Mouse (Mus musculus): Measurements from ENCODE around the gene Medag.
A peak's percentile ranks its signal among the peaks of the same experiment; 100 is the strongest.

Medag gene

DNA sequence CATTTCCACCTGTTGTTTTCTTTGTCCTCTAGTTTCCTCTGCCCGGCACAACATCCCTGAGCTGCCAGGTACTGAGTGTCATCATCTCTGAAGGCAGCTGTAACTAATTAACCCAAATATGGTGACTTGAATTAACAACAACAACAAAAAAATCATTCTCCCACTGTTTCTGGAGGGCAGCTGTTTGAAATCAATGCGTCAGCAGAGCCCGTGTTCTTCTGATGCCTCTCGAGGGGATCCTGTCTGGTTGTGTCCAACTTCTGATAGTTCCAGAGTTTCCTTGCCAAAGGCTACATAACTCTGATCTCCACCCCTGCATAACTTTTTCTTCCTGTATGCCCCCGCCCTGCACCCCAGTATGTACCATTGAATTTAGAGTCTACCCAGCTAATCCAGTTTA lies 28.9 kb upstream of the Medag start:
- no peak for DNase-seq (ENCODE audit: low read depth, low spot score)

DNA sequence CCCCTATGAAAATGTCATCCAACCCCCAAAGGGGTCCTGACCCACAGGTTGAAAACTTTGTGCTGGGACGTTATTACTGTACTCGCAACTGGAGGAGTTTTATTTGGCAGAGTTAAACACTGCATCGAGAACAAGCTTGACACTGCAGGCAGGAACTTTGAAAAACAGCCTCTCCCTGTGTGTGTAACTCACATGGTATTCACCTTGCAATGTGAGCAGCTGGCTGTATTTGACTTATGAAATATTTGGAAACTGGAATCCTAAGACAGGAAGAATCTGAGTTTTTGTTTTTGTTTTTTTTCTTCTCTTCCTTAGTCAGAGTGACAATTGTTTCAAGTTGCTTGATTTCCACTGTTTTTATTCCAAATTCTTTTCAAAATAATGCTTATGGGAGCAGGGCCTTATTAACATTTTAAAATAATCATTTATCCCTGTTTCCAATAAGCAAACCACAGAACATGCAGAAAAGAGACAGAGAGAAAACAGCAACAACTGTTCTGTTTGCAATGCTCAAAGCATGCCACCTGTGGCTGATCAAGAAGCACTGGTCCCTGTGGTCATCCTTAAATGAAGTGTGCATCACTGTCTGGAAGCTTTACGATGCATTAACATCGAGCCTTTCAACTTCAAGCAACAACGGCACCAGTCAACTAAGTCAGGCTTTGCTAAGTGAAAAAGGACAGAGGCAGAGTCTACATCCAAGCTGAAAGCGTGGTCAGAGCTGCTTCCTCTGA lies 26.2 kb upstream of the Medag start:
- no peak for DNase-seq (ENCODE audit: low read depth, low spot score)

DNA sequence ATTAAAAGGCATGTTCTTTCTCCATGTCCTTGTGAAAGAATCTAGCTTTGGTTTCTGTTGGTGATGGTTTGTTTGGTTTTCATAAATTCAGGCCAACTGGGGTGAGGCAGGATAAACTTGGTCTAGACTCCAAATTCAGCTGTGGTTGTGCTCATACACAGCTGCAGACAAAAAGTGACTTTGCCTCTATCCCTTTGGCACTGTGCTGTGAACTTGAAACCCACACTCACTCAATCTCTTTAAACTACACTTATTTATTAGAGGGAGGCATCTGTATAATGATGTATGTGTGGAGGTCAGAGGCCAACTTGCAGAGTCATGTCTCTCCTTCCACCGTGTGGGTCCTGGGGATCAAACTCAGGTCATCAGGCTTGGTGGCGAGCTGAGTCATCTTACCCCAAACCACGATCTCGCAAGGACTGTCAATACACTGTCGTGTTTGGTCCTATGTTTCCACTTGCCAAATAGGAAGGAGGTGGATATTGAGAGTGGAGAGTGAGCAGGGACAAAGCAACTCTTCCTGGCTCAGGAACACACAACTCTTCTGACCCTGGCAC lies 25.2 kb upstream of the Medag start:
- no peak for DNase-seq (ENCODE audit: low read depth, low spot score)

DNA sequence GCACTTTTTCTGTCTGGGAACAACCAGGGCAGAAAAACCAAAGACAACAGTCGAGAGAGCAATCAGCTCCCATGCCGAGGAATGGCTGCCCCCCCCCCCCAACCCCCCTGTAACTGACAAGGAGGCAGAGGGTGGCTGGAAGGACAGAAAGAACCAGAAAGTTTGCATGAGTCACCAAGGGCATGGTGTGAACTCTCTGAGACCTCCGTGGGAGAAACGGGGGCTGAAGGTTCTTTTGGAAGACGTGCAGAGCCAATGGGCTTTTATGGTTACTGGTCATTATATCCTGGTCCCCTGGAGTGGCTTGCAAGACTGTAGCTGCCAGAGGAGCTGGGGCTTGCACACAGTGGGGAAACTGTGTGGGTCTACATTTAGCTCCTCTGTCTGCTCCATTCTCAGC lies 22.6 kb upstream of the Medag start:
- DNase-seq (ENCODE audit: low read depth, low spot score) = no peak

DNA sequence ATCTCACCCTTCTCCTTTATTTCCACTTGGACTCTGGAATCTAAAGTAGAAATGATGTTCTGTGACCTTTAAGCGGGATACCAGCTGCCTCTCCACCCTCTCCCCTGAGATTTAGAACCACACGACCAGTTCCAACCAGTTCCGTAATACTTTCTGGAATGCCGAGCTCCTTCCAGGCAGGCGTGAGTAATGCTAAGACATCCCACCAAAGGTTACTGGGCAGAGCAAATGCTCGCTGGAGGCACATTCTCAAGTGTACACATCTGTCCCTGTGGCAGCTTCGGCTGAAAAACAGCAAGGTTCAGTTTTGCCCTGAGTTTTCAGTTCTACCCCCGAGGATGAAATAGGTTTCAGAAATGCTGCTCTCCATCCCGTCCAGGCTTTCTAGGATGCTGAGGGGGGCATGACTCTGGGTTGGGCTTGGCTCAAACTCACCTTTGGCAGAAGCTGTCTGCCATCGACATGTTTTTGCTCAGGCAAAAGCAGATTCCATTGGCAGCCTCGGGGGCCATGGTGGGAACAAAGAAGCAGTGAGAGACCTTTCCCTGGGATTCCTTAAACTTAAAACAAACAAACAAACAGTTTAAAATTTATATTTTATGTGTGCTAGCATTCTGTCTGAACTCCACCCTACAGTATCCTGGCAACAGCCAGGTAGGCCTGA lies 21.9 kb upstream of the Medag start:
- no peak for DNase-seq (ENCODE audit: low read depth, low spot score)

DNA sequence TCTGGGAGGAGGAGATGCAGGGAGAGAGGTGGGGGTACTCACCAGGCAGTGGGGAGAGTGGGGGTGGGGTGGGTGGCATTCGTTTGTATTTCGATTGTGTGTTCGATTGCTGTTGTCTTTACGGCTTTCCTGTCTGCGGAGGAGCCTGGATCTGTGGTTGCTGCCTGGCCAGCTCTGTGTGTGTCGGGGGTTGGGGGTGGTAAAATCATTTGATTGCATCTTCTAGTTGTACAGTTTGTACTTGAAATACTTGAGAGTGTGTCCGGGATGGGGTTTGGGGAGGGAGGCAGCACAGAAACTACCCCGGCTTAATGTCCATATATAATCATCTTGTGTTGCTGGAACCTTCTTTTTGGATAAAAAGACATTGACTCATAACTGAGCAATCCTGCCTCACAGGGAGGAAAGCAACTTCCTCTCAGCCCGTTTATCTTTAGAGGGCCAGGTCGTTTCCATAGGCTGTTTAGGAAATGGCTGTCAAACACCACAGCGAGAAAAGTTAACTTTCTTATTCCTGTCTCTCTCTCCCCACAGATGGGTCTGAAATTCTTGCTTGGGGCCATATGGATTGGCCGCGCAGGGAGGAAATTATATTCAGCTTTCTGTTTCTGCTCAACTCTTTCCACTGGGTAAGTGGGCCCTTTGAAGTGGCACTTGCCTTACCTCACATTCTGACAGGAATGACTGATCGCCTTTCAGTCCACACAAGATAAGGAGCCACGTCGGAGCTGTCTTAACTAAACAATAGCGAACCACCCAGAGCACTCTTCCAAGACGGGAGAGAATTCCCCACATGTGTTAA lies 19.8 kb upstream of the Medag start:
- no peak for DNase-seq (ENCODE audit: low read depth, low spot score)

DNA sequence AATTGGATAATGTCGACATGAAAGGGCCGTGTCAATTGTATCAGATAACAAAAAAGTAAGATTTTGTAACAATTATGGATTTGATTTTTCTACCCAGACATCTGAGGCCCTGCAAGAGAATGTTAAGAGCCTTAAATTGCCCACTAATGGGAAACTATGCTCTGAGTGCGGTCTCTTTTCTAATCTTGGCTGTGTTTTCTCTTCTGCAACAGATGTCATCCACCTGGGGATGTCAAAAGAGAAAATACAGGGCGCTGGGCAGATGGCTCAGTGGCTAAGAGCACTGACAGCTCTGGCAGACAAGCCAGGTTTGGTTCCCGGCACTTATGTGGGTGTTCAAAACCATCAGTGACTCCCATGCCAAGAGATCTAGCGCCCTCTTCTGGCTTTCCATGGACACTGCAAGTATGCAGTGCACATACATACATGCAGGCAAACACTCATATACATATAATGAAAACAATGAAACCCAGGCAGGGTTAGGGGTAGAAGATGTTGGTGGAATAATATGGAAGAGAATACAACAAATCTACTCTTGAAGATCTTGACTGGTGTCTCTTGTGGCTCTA lies 19.0 kb upstream of the Medag start:
- DNase-seq (ENCODE audit: low read depth, low spot score) = no peak

DNA sequence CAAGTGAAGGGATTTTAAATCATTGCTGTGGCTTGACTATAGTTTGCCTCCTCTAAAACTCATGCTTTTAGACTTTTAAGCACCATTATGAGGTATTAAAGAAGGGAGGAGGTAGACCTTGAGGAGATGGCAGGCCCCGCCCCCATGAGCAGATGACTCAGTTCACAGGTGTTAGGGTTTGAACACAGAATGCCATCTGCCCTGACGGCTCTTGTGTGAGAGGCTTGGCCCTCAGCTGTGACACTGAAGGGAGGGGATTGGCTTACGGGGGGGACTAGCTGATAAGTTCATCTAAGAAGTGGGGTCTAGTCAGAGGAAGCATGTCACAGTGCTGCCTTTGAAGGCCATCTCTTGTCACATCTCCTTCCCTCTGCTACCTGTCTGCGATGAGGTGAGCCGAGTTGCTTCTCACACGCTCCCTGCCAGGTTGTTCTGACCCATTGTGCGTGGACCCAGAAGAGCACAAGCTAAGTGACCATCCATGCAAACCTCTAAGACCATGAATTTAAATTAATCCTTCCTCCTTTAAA lies 10.0 kb upstream of the Medag start:
- no peak for DNase-seq (ENCODE audit: low read depth, low spot score)

DNA sequence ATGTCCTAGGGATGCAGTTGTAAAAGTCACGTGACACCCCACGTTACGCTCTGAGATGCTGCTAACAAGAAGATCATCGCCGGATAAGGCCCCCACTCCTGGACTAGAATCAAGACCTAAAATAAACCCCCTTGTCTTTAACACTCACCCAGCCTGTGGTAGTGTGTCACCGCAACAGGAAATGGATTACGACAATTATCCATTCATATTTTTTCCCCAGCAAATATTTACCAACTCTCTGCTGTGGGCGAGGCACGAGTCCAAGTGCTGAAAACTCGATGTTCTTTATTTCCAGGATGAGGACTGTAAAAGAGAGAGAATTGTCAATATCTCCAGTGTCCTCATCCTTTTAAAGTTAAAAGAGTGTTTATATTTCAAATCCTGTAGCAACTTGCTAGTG lies 9.5 kb upstream of the Medag start:
- no peak for DNase-seq (ENCODE audit: low read depth, low spot score)

DNA sequence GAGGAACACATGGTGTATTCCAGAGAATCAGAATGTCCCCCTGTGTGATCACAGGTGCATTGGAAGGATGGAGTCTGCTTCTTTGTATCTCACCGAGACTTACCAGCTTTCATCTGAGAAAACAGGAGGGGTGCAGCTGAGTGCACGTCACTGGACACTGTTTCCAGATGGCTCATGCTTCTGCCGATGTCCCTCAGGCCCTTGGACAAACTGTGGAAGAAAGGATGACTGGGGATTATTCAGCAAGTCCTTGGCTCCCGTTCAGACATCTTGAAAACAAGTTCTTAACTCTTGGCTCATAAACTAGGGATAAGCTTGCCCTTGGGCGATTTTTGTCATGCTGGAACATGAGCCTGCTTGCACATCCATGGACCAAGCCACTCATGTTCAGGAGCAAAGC lies 8.2 kb upstream of the Medag start:
- no peak for DNase-seq (ENCODE audit: low read depth, low spot score)

DNA sequence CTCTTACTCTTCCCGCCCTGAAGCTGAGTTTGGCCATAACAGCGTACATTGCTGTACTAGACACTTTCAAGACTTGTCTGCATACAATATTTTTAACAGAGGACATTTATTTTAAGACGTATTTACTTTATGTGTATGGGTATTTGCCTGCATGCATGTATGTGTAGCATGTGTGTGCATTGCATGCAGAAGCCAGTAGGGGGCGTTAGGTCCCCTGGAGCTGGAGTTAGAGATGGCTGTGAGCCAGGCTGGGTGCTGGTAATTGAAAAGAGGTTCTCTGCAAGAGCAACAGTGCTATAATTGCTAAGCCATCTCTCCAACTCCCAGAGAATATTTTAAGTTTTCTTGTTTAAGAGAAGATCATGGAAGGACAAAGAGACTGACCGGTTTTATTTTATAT lies 6.8 kb upstream of the Medag start:
- no peak for DNase-seq (ENCODE audit: low read depth, low spot score)

DNA sequence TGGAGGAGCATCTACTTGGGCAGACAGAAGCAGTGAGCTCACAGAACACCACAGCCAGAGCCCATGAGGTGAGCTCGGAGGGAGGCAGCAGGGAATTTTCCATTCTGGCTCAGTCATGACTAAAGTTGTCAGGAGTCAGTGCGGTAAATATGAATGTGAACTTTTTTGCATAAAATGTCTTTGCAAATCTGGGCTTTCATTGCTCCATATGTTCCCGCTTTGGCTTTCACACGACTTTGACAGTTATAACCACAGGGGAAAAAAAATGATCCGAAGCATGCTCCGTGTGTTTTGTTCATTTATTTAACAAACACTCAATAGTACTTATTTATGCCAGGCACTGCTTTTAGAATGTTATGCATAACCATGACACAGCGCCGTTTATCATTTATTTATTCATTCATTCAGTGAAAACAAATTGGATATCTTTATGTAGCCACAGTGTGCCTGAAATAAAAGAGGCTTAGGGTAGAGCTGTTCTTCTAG lies 4.7 kb upstream of the Medag start:
- peak; percentile 70 for DNase-seq (ENCODE audit: low read depth, low spot score)

DNA sequence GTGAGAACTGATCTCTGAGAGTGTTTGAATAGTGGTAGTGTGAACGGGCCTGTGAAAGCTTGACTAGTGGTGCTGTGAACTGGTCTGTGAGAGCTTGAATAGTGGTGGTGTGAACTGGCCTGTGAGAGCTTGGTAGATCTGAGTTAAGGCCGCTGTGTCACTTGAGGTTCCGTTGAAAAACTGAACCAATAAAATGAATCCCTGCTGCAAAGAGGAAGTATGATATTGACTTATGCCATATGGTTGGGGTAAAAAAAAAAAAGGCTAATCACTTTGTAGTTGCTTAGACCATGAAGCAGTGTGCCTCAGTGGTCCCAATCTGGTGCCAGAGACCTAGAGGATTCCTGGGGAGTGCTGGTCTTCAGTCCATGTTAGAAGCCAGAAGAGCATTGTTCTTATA lies 2.0 kb upstream of the Medag start:
- DNase-seq (ENCODE audit: low read depth, low spot score) = no peak

DNA sequence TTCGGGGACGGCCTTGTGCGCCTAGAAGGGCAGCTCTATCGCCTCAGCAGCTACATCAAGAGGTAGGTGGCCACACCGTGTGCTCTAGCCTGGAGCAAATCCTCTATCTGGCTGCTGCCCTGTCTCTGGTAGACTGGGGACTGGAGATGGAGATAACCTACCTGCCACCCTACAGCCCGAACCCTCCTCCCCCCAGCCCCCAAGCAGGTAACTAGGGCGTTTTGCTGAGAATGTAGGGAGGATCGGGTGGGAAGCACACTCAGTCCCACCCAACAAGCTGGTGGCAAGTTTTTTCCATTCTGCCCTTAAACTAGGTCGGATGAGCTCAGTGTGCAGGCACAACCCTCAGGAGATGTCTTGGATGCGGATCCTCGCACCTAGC lies 636 bp downstream of the Medag start:
- no peak for DNase-seq (ENCODE audit: low read depth, low spot score)

DNA sequence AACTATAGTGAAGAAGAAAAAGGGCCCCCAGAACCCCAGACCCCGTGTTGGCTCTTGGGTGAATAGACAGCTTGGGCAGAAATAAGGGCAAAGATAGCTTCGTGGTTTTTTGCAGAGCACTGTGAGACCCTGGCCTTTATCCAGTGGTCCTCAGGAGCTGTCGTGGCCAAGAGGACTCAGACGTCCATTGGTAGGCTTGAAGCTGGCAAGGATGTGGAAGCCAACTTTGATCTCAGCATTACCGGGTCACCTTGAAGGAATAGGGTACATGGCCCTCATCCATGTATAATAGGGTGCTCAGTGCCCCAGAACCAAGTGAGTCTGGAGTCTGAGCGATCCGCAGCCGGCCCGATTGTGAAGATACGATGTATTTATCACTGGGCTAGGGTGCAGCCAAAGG lies 1.1 kb downstream of the Medag start:
- no peak for DNase-seq (ENCODE audit: low read depth, low spot score)

DNA sequence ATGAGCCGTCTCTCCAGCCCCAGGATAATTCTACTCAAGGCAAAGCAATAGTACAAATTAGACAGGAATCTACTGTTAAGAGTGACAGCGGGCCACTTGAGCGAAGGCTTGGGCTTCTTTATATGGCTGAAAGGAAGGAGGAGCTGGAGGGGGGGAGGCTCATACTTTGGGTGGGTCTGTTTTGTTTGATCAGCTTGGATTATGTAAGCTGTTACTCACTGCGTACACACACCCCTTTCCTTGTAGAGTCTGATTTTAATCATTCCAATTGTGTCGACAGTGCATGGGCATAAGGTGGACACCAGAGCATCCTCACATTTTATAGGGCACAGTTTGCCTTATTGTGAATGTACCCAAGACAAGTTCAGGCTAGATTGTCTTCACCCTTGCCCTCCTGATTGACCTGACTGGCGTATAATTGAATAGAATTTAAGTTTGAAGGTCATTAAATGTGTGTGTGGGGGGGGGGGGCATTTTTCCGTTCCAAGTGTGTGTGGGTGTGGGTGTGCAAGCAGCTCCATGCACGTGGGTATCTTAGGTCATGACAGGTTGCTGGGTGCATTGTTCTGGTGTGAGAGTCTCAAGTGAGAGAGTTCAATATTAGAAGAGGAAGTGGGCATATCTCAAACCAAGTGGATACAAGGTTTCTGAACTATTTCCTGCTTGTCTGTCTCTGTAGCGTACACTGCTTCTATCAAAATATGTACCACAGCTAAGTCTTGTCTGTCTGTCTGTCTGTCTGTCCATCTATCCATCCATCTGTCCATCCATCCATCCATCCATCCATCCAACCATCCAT lies 3.0 kb downstream of the Medag start:
- DNase-seq (ENCODE audit: low read depth, low spot score) = no peak

DNA sequence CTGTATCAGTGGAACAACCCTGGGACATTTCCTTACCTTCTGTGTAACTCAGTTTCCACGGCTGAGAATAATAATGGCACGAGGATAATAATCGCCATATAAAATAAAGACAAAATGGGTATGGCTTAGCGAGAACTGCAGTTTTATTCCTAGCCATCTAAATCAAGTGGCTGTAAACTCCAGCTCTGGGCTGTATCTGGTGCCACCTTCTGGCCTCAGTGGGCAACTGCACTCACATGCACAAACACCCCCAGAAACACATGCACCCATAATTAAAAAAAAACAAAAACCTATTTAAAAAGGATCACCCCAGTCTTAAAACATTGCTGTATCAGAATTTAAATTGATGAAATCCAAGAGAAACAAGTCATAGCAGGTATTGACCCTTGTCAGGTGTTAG lies 5.8 kb downstream of the Medag start:
- DNase-seq (ENCODE audit: low read depth, low spot score) = no peak

DNA sequence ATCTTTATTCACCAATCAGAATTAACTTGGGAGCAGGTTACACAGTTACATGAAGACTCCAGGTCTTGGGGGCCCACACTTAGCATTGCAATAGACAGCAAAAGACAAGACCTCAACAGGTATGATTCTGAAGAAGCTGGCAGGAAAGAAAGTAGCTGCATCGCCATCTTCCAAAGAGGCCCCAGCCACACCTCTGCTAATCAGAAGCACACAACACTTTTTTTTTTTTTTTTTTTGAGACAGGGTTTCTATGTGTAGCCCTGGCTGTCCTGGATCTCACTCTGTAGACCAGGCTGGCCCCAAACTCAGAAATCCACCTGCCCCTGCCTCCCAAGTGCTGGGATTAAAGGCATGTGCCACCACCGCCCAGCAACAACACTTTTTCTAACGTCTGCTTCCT lies 15.0 kb downstream of the Medag start:
- no peak for DNase-seq (ENCODE audit: low read depth, low spot score)

DNA sequence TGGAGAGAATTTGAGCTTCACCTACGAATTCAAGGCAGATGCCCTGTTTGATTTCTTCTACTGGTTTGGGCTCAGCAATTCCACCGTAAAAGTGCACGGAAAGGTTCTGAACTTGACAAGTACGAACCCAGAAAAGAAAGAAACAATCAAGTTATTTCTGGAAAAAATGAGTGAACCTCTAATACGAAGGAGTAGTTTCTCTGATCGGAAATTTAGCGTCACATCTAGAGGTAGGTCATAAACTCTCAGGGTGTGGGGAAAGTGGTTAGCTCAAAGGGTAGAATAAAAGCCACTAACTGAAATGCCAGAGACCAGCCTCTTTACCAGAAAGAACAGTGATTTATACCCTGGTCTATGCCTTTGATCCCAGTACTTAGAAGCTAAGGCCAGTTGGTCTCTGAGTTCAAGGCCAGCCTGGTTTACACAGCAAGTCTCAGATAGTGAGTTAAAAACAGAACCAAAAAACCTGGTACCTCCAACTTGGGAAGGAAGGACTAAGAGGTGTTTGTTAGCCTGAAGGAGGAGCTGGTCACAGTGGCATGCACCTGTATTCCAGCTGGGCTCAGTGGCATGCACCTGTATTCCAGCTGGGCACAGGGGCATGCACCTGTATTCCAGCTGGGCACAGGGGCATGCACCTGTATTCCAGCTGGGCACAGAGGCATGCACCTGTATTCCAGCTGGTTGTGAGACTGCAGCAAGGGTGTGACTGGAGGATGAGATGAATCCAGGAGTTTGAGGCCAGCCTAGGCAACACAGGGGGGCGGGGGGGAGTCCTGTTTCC lies 15.9 kb downstream of the Medag start:
- no peak for DNase-seq (ENCODE audit: low read depth, low spot score)

DNA sequence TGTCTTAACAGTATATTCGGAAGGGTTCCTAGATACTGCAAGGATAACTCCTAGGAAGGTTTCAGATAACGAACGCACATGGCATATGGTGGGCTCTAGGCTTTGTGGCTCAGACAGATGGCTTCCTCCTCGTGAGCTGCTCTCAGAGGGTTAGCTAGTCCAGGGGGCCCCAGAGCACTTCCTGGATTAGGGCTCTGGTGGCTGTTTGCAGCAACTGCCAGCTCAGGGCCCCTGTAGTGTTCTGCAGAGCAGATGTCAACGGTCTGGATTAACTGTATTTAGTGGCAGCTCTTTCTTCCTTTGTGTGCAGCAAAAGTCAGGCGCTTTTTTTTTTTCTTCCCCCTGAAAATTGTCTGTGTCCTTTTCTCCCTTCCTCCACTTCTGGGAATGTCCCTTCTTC lies 16.8 kb downstream of the Medag start:
- no peak for DNase-seq (ENCODE audit: low read depth, low spot score)

Measured in brain, embryonic 18.5 days (tissue).